Comparison of ENCODE assay signal across 10 mouse cellular contexts in genomic region chr10:45472431-45473142, GRCm38 (mm10). TPM values are rescaled to one million over a fixed set of nuclear protein-coding genes. Genes with fewer than 3 reads are reported as not detected.
DNase-seq lines count a peak whose midpoint lies in the region; ATAC-seq lines count a peak whose summit lies in the region.
"Had no signal": no experiment of that assay in that cellular context is flagged by ENCODE, and none has a peak within 500 bp of the region (broad histone marks: within the 10 kb centered on the region; RNA-seq: fewer than 3 reads in every experiment).

No protein-coding gene starts in this region.

- peaks cover 22% of the 10 kb centered on the region for H3K4me1 ChIP-seq in heart, embryonic 13.5 days
- peaks cover 33% of the 10 kb centered on the region for H3K4me1 ChIP-seq in midbrain, embryonic 11.5 days (ENCODE audit: control insufficient read depth, insufficient read depth, low read length)
- H3K4me1 ChIP-seq in midbrain, embryonic 14.5 days (ENCODE audit: control insufficient read depth, insufficient read depth, low read length), result peaks cover 10% of the 10 kb centered on the region
- H3K4me1 ChIP-seq in limb, embryonic 10.5 days, result peaks cover 43% of the 10 kb centered on the region
- H3K4me1 ChIP-seq in neural tube, embryonic 13.5 days (replicated peaks), result peaks cover 45% of the 10 kb centered on the region

- 10% methylated on average over 6 of the region's 6 CpGs for WGBS in heart, embryonic 13.5 days
- WGBS in midbrain, embryonic 11.5 days, result 5% methylated on average over 6 of the region's 6 CpGs
- WGBS in midbrain, embryonic 14.5 days, result 19% methylated on average over 6 of the region's 6 CpGs
- 3% methylated on average over 6 of the region's 6 CpGs for WGBS in limb, embryonic 10.5 days
- 16% methylated on average over 6 of the region's 6 CpGs for whole genome bisulfite sequencing in neural tube, embryonic 13.5 days

- H3K27ac ChIP-seq in heart, embryonic 13.5 days (replicated peaks), result peak overlapping the region; percentile 46; the same call in 1 of the 2 replicates
- H3K27ac ChIP-seq in midbrain, embryonic 11.5 days (ENCODE audit: low read depth, low read length), result no peak overlapping the region
- H3K27ac ChIP-seq in midbrain, embryonic 14.5 days (replicated peaks; ENCODE audit: low read depth, low read length), result no peak overlapping the region
- H3K27ac ChIP-seq in limb, embryonic 10.5 days, result peak overlapping the region; percentile 89
- H3K27ac ChIP-seq in neural tube, embryonic 13.5 days (replicated peaks), result no peak overlapping the region
- H3K27ac ChIP-seq: gastrocnemius, adult 2 months; intestine, embryonic 15.5 days had no signal

- H3K4me3 ChIP-seq in heart, embryonic 13.5 days, result peak overlapping the region; percentile 61
- no peak overlapping the region for H3K4me3 ChIP-seq in midbrain, embryonic 11.5 days (ENCODE audit: low read depth, low read length)
- H3K4me3 ChIP-seq in midbrain, embryonic 14.5 days (replicated peaks; ENCODE audit: low read depth, low read length), result no peak overlapping the region
- peak overlapping the region; percentile 52 for H3K4me3 ChIP-seq in limb, embryonic 10.5 days
- H3K4me3 ChIP-seq in neural tube, embryonic 13.5 days, result no peak overlapping the region
- H3K4me3 ChIP-seq: gastrocnemius, adult 2 months; intestine, embryonic 15.5 days had no signal

- no peaks in the 10 kb centered on the region for H3K9me3 ChIP-seq in heart, embryonic 13.5 days
- no peaks in the 10 kb centered on the region for H3K9me3 ChIP-seq in midbrain, embryonic 11.5 days (ENCODE audit: control insufficient read depth, low read length)
- H3K9me3 ChIP-seq in midbrain, embryonic 14.5 days (ENCODE audit: control insufficient read depth, low read length), result no peaks in the 10 kb centered on the region
- no peaks in the 10 kb centered on the region for H3K9me3 ChIP-seq in limb, embryonic 10.5 days (replicated peaks)
- no peaks in the 10 kb centered on the region for H3K9me3 ChIP-seq in neural tube, embryonic 13.5 days
- H3K9me3 ChIP-seq: intestine, embryonic 15.5 days had no signal

- no peaks in the 10 kb centered on the region for H3K36me3 ChIP-seq in heart, embryonic 13.5 days
- no peaks in the 10 kb centered on the region for H3K36me3 ChIP-seq in midbrain, embryonic 11.5 days (ENCODE audit: control insufficient read depth, insufficient read depth, low read length)
- H3K36me3 ChIP-seq in midbrain, embryonic 14.5 days (ENCODE audit: control insufficient read depth, insufficient read depth, low read length), result no peaks in the 10 kb centered on the region
- no peaks in the 10 kb centered on the region for H3K36me3 ChIP-seq in limb, embryonic 10.5 days
- H3K36me3 ChIP-seq in neural tube, embryonic 13.5 days, result no peaks in the 10 kb centered on the region
- H3K36me3 ChIP-seq: intestine, embryonic 15.5 days had no signal

- DNase-seq in heart, adult 18-20 months, result no peak
- peak; percentile 91 for DNase-seq in midbrain, embryonic 11.5 days (ENCODE audit: low spot score, missing footprints)
- no peak for DNase-seq in midbrain, embryonic 14.5 days
- DNase-seq in limb, embryonic 10.5 days (ENCODE audit: low spot score), result no peak
- no peak for DNase-seq in thymus, postnatal 25 days
- DNase-seq: cerebellum, adult 2 months; gastrocnemius, adult 2 months had no signal

- H3K9ac ChIP-seq in heart, embryonic 13.5 days, result peak overlapping the region; percentile 61; the same call in 1 of the 2 replicates
- H3K9ac ChIP-seq in midbrain, embryonic 11.5 days (ENCODE audit: low read length), result no peak overlapping the region
- H3K9ac ChIP-seq in midbrain, embryonic 14.5 days (replicated peaks; ENCODE audit: low read length), result no peak overlapping the region
- H3K9ac ChIP-seq in neural tube, embryonic 13.5 days, result no peak overlapping the region
- H3K9ac ChIP-seq: intestine, embryonic 15.5 days had no signal

- H3K4me2 ChIP-seq in heart, embryonic 13.5 days, result peak overlapping the region; percentile 78
- H3K4me2 ChIP-seq in midbrain, embryonic 11.5 days, result peak overlapping the region; percentile 52; the same call in 1 of the 2 replicates
- no peak overlapping the region; the same call in 1 of the 2 replicates for H3K4me2 ChIP-seq in midbrain, embryonic 14.5 days (ENCODE audit: low read length)
- H3K4me2 ChIP-seq in neural tube, embryonic 13.5 days, result peak overlapping the region; percentile 54

- no peak for ATAC-seq in heart, embryonic 13.5 days (ENCODE audit: extremely low read depth, insufficient number of reproducible peaks, low FRiP score, low TSS enrichment)
- ATAC-seq in midbrain, embryonic 11.5 days (ENCODE audit: low FRiP score), result no peak
- ATAC-seq in midbrain, embryonic 14.5 days (ENCODE audit: low FRiP score, low TSS enrichment), result no peak
- no peak for ATAC-seq in neural tube, embryonic 13.5 days (ENCODE audit: low read depth)
- ATAC-seq: intestine, embryonic 15.5 days had no signal

- no peaks in the 10 kb centered on the region; the same call in 1 of the 2 replicates for H3K27me3 ChIP-seq in heart, embryonic 13.5 days (replicated peaks)
- no peaks in the 10 kb centered on the region for H3K27me3 ChIP-seq in midbrain, embryonic 11.5 days (ENCODE audit: control insufficient read depth, insufficient read depth, low read length)
- peaks cover 10% of the 10 kb centered on the region for H3K27me3 ChIP-seq in midbrain, embryonic 14.5 days (ENCODE audit: control insufficient read depth, insufficient read depth, low read length)
- no peaks in the 10 kb centered on the region for H3K27me3 ChIP-seq in limb, embryonic 10.5 days (ENCODE audit: low read depth, poor library complexity, severe bottlenecking)
- H3K27me3 ChIP-seq in neural tube, embryonic 13.5 days, result peaks cover 20% of the 10 kb centered on the region

RNA-seq across cellular contexts. Expression of gene Lin28b, which starts 13.6 kb away (rescaled TPM):
- 2.9 and 3.5 TPM in 2 replicates for polyA plus RNA-seq in heart, embryonic 13.5 days (2015; fragmentation: Nextera tagmentation; extraction: Ambion mirVana)
- total RNA-seq in heart, adult 18-20 months (2021), result under 1 TPM; 0.05 to 0.08 TPM
- polyA plus RNA-seq in midbrain, embryonic 11.5 days (2014; fragmentation: Nextera tagmentation; extraction: Ambion mirVana), result 27.3 and 27.5 TPM in 2 replicates
- polyA plus RNA-seq in midbrain, embryonic 14.5 days (2014; fragmentation: Nextera tagmentation; extraction: Ambion mirVana), result 8.4 and 11.0 TPM in 2 replicates
- polyA plus RNA-seq in limb, embryonic 10.5 days (2016; fragmentation: Nextera tagmentation; extraction: Ambion mirVana), result 44.7 and 59.5 TPM in 2 replicates
- 9.1 TPM in 2 replicates for polyA plus RNA-seq in neural tube, embryonic 13.5 days (2015; fragmentation: Nextera tagmentation; extraction: Ambion mirVana)
- total RNA-seq: gastrocnemius, adult 2 months had no signal

Comparison
In these comparisons a context has a peak if more than half of its experiments do, and no peak if none do; other contexts are left out.
1. H3K27ac ChIP-seq: peak in heart, embryonic 13.5 days (single experiment) and limb, embryonic 10.5 days (single experiment); none in midbrain, embryonic 11.5 days (single experiment), midbrain, embryonic 14.5 days (single experiment) and neural tube, embryonic 13.5 days (single experiment).
2. H3K4me3 ChIP-seq: peak in heart, embryonic 13.5 days (single experiment) and limb, embryonic 10.5 days (single experiment); none in midbrain, embryonic 11.5 days (single experiment), midbrain, embryonic 14.5 days (single experiment) and neural tube, embryonic 13.5 days (single experiment).